Mouse (Mus musculus) central nervous system, embryonic 11.5 days (tissue): ENCODE data around the gene Ipp. TPM values are rescaled to one million over a fixed set of nuclear protein-coding genes. Genes with fewer than 3 reads are reported as not detected.

Experiments used
- polyA plus RNA-seq: library from polyadenylated mRNA; depleted of rRNA; stranded (reverse); fragments of >200 nt; gene quantifications from 2 replicates; pipeline ENCODE4 v1.2.3, GENCODE M21; 2012; rRNA removed

Ipp gene
- 9.3 and 9.5 TPM in 2 replicates for polyA plus RNA-seq

GRCm38 (mm10) chr4:116507425-116508218 is at the start of gene Ipp:
Gene Ipp, plus strand, starts transcription at chr4:116507549.

GRCm38 (mm10) chr4:116464126-116464981 is 43.0 kb upstream of the Ipp start, which contains the start of gene Mast2:
Gene Mast2, minus strand, starts transcription at chr4:116464183.

GRCm38 (mm10) chr4:116555413-116556300 is 48.3 kb downstream of the Ipp start, which contains the start of gene Tmem69:
Gene Tmem69, minus strand, starts transcription at chr4:116555936.

GRCm38 (mm10) chr4:116557306-116558121 is 50.2 kb downstream of the Ipp start, which contains the start of gene Gpbp1l1:
Gene Gpbp1l1, plus strand, starts transcription at chr4:116557658.

Other genes with a start within 250 kb of the Ipp start
- 46.8 and 60.1 TPM in 2 replicates for gene Mast2, start 43.4 kb upstream of the Ipp start, polyA plus RNA-seq
- 9.7 and 15.2 TPM in 2 replicates for gene Tmem69, start 48.4 kb downstream of the Ipp start, polyA plus RNA-seq
- 50.4 and 52.2 TPM in 2 replicates for gene Gpbp1l1, start 50.1 kb downstream of the Ipp start, polyA plus RNA-seq
- gene Ccdc17, start 89.1 kb downstream of the Ipp start, polyA plus RNA-seq, result 1.7 and 3.1 TPM in 2 replicates
- 359 and 483 TPM in 2 replicates for gene Nasp, start 120.4 kb downstream of the Ipp start, polyA plus RNA-seq
- 372 and 516 TPM in 2 replicates for gene Akr1a1, start 144.1 kb downstream of the Ipp start, polyA plus RNA-seq
- 314 and 462 TPM in 2 replicates for gene Prdx1, start 178.0 kb downstream of the Ipp start, polyA plus RNA-seq
- 19.1 and 26.3 TPM in 2 replicates for gene Mmachc, start 200.9 kb downstream of the Ipp start, polyA plus RNA-seq
- gene Ccdc163, start 201.0 kb downstream of the Ipp start, polyA plus RNA-seq, result 36.8 and 54.1 TPM in 2 replicates
- gene Tesk2, start 213.4 kb downstream of the Ipp start, polyA plus RNA-seq, result 6.0 and 8.2 TPM in 2 replicates